Mouse (Mus musculus): ENCODE data around the gene Sult1c1. TPM values are rescaled to one million over a fixed set of nuclear protein-coding genes. Genes with fewer than 3 reads are reported as not detected.
"Not testable (repeated sequence)": the region's sequence is repeated elsewhere in the genome, so short reads cannot be mapped to it uniquely, and the experiment has no call there.

The Sult1c1 gene
- polyA plus RNA-seq (2012; rRNA removed), result not detected in 2 replicates

DNA sequence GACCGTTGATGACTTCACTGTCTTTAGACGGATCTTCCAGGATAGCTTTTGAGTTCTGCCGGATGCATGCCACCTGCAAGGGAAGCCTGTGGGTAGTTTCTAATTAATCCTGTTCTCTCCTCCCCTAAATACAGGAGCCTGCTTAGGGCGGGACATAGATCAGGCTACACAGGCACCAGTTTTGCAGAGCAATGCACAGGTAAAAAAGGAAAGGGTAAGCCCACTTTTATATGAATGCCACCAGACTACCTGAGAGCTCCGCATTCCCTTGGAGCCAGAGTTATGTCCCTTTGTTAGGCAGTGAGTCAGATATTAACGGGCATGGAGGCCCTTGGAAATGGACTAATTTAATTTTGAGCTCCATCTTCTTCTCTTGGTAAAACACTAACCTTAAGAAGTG, at the start of gene Sult1c1:
Gene Sult1c1, minus strand, starts transcription at position 101 of the 400 bp plus-strand sequence.
- Histone ChIP-seq H3K4me3 (replicated peaks; ENCODE audit: insufficient read depth, low read depth, low read length) (no peak within 1 kb of the TSS), H3K4me1 (ENCODE audit: control insufficient read depth, insufficient read depth, low read length) (no peaks in the 10 kb centered on the region), H3K27ac (ENCODE audit: insufficient read depth, low read length) (no peak within 1 kb of the TSS), H3K27me3 (ENCODE audit: control insufficient read depth, insufficient read depth, low read length) (no peaks in the 10 kb centered on the region)
- WGBS, result 90% methylated on average over 6 of the region's 6 CpGs
- no peak for TF ChIP-seq POLR2A (IDR thresholded peaks at IDR 0.05; ENCODE audit: borderline replicate concordance, insufficient read depth, low read length)
- no peak for TF ChIP-seq CTCF (IDR thresholded peaks at IDR 0.05; ENCODE audit: borderline replicate concordance, insufficient read depth, low read depth, low read length)
- no peak for DNase-seq

GRCm38 (mm10) chr17:54014204-54014603, 23.7 kb upstream of the Sult1c1 start:
- Histone ChIP-seq H3K27me3 (ENCODE audit: control insufficient read depth, insufficient read depth, low read length) (no peaks in the 10 kb centered on the region), H3K4me3 (replicated peaks; ENCODE audit: insufficient read depth, low read depth, low read length) (no peak overlapping the region), H3K4me1 (ENCODE audit: control insufficient read depth, insufficient read depth, low read length) (no peaks in the 10 kb centered on the region), H3K27ac (ENCODE audit: insufficient read depth, low read length) (no peak overlapping the region)
- TF ChIP-seq POLR2A (IDR thresholded peaks at IDR 0.05; ENCODE audit: borderline replicate concordance, insufficient read depth, low read length) (no peak), CTCF (IDR thresholded peaks at IDR 0.05; ENCODE audit: borderline replicate concordance, insufficient read depth, low read depth, low read length) (peak; percentile 11; the same call in 1 of the 2 replicates)
- DNase-seq, result no peak
- WGBS, result 5% methylated on average over 1 of the region's 1 CpGs

- no peak overlapping the region for H3K27ac ChIP-seq (ENCODE audit: insufficient read depth, low read length)
- DNase-seq, result no peak
- TF ChIP-seq POLR2A (IDR thresholded peaks at IDR 0.05; ENCODE audit: borderline replicate concordance, insufficient read depth, low read length), result no peak
- TF ChIP-seq CTCF (IDR thresholded peaks at IDR 0.05; ENCODE audit: borderline replicate concordance, insufficient read depth, low read depth, low read length), result no peak
- no peaks in the 10 kb centered on the region for H3K4me1 ChIP-seq (ENCODE audit: control insufficient read depth, insufficient read depth, low read length)
- no peaks in the 10 kb centered on the region for H3K27me3 ChIP-seq (ENCODE audit: control insufficient read depth, insufficient read depth, low read length)
- no peak overlapping the region for H3K4me3 ChIP-seq (replicated peaks; ENCODE audit: insufficient read depth, low read depth, low read length)
Measured at GRCm38 (mm10) chr17:54011196-54011595, 20.7 kb upstream of the Sult1c1 start.

DNA sequence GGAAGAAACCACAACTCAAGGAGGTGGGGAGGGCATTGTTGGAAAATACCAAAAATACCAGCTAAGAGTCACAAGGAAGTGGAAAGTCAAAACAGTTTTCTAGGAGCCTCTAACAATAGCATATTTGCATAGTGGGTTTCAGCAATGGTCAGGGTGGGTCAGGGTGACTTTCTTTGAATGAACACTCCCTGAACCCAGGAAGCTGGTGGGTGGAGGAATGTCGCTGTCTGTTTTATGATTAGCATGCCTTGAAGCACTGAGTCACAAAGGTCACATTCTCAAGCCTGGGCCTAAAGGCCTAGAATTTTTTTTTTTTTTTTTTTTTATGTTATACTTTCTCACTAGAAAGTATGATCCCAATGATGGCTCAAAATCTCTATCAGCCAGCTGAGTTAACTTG, 20.1 kb upstream of the Sult1c1 start:
- not testable (repeated sequence) for DNase-seq; H3K27me3 ChIP-seq (ENCODE audit: control insufficient read depth, insufficient read depth, low read length); H3K4me3 ChIP-seq (replicated peaks; ENCODE audit: insufficient read depth, low read depth, low read length); H3K27ac ChIP-seq (ENCODE audit: insufficient read depth, low read length); H3K4me1 ChIP-seq (ENCODE audit: control insufficient read depth, insufficient read depth, low read length)
- WGBS, result 76% methylated on average over 1 of the region's 1 CpGs

DNA sequence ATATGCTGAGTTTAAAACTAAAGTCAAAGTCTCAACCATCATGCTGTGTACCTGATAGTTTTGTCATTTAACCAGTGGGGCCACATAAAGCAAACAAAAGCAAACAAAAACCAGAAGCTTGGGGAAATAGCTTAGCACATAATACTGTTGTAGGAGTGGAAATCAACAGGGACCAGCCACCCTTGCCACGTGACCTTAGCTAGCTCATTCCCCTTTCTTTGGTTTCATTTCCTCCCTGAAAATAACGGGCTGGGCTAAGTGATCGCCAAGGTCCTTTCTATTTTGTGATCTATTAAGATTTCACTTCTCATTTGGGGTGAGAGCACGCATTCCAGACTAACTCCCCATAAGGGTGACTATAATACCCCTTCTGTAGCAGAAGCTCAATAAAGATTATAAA, 13.0 kb upstream of the Sult1c1 start:
- DNase-seq, result no peak
- Histone ChIP-seq H3K27me3 (ENCODE audit: control insufficient read depth, insufficient read depth, low read length) (no peaks in the 10 kb centered on the region), H3K4me1 (ENCODE audit: control insufficient read depth, insufficient read depth, low read length) (no peaks in the 10 kb centered on the region), H3K27ac (ENCODE audit: insufficient read depth, low read length) (no peak overlapping the region), H3K4me3 (replicated peaks; ENCODE audit: insufficient read depth, low read depth, low read length) (no peak overlapping the region)
- TF ChIP-seq CTCF (IDR thresholded peaks at IDR 0.05; ENCODE audit: borderline replicate concordance, insufficient read depth, low read depth, low read length), result no peak
- TF ChIP-seq POLR2A (IDR thresholded peaks at IDR 0.05; ENCODE audit: borderline replicate concordance, insufficient read depth, low read length), result no peak
- 84% methylated on average over 4 of the region's 4 CpGs for WGBS

DNA sequence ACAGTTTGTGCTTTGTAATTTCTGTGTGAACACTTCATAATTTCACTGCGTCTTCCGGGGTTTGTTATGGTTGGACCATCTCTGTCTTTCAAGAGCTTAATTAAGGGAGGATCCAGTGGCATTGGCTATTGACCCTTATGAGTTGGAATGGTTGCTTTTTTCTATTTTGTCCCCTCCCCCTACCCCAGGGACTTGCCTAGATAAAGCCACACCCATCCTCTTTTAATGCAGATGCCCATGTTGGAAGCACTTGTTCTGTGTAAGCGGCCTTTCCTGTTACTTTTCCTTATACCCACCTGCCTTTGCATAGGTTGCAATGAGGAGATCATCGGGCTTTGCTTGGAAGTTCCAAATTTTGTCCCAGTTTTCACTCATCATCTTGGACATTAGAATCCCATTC, 16.9 kb downstream of the Sult1c1 start:
- Histone ChIP-seq H3K4me1 (ENCODE audit: control insufficient read depth, insufficient read depth, low read length) (no peaks in the 10 kb centered on the region), H3K27ac (ENCODE audit: insufficient read depth, low read length) (no peak overlapping the region), H3K27me3 (ENCODE audit: control insufficient read depth, insufficient read depth, low read length) (no peaks in the 10 kb centered on the region), H3K4me3 (replicated peaks; ENCODE audit: insufficient read depth, low read depth, low read length) (no peak overlapping the region)
- no peak for DNase-seq
- TF ChIP-seq POLR2A (IDR thresholded peaks at IDR 0.05; ENCODE audit: borderline replicate concordance, insufficient read depth, low read length) (no peak), CTCF (IDR thresholded peaks at IDR 0.05; ENCODE audit: borderline replicate concordance, insufficient read depth, low read depth, low read length) (no peak)
- 85% methylated on average over 4 of the region's 4 CpGs for WGBS

DNA sequence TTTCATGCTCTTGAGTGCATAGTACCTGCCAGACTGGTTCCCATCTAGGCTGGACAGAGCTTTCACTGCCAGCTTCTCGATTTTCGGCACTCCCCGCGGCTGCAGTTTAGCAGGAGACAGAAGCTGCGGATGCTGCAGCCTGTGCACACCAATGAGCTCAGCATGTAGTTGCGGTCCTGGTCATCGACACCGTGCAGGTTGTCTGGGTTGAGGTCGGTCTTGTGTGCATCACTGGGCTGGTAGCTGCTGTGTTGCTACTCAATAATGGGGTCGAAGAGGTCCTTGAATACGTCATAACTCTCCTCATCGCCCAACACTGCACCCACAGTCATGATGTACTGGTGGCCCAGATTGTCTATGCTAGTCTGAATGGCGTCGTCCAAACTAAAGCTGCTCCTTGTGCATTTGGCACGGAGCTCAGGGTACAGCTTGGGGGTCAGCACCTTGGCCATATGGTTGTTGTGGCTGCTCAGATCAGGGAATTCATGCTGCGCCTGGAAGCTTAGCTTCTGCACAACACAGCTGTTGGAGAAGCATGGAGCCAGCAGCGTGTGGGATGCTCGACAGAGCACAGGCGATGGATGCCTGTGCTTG, 48.8 kb downstream of the Sult1c1 start:
- no peak for DNase-seq
- TF ChIP-seq POLR2A (IDR thresholded peaks at IDR 0.05; ENCODE audit: borderline replicate concordance, insufficient read depth, low read length), result no peak
- TF ChIP-seq CTCF (IDR thresholded peaks at IDR 0.05; ENCODE audit: borderline replicate concordance, insufficient read depth, low read depth, low read length), result no peak
- H3K4me1 ChIP-seq (ENCODE audit: control insufficient read depth, insufficient read depth, low read length), result no peaks in the 10 kb centered on the region; the same call in 1 of the 2 replicates
- no peak overlapping the region for H3K27ac ChIP-seq (ENCODE audit: insufficient read depth, low read length)
- H3K27me3 ChIP-seq (ENCODE audit: control insufficient read depth, insufficient read depth, low read length), result no peaks in the 10 kb centered on the region
- no peak overlapping the region for H3K4me3 ChIP-seq (replicated peaks; ENCODE audit: insufficient read depth, low read depth, low read length)
- 35% methylated on average over 19 of the region's 19 CpGs for WGBS

- TF ChIP-seq CTCF (IDR thresholded peaks at IDR 0.05; ENCODE audit: borderline replicate concordance, insufficient read depth, low read depth, low read length) (no peak), POLR2A (IDR thresholded peaks at IDR 0.05; ENCODE audit: borderline replicate concordance, insufficient read depth, low read length) (no peak)
- Histone ChIP-seq H3K4me1 (ENCODE audit: control insufficient read depth, insufficient read depth, low read length) (no peaks in the 10 kb centered on the region; the same call in 1 of the 2 replicates), H3K27ac (ENCODE audit: insufficient read depth, low read length) (no peak overlapping the region), H3K27me3 (ENCODE audit: control insufficient read depth, insufficient read depth, low read length) (no peaks in the 10 kb centered on the region), H3K4me3 (replicated peaks; ENCODE audit: insufficient read depth, low read depth, low read length) (no peak overlapping the region)
- no peak for DNase-seq
- 83% methylated on average over 8 of the region's 8 CpGs for WGBS
Measured at GRCm38 (mm10) chr17:53940726-53941125, 49.7 kb downstream of the Sult1c1 start.

Other genes with a start within 250 kb of the Sult1c1 start
- gene Sult1c2, start 144.3 kb downstream of the Sult1c1 start, polyA plus RNA-seq (2012; rRNA removed), result not detected in 2 replicates